Mouse (Mus musculus) left cerebral cortex, adult 11 months (tissue): ENCODE measurements at regions not wholly inside any gene's neighbourhood (a gene's known extent, or its start where the extent isn't known, plus 50 kb on each side); places are given as distances from the start of the nearest gene placed in this dataset.
A peak's percentile ranks its signal among the peaks of the same experiment; 100 is the strongest.

ENCODE experiments used
- DNase-seq: peaks from one replicate; pipeline ENCODE4 v3.0.0; 2022; ENCODE audit warnings: low spot score

DNA sequence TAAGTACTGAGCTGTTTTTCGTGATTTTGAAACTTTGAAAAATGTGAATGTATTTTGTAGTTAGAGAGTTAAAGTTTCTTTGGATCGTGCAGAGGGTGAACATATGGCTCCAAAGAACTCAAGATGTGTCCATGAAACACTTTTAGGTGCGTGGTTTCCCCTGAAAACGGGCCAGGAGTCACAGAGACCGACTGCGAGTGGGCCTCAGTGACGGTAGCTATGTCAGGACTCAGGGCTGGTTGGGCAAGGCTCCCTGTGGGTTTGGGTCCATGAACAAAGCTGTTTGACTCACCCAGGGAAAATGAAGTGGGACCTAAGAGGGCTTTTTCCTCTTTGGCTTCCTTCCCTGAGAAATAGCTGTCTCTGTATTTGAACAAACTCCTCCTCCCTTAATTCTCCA lies 345.9 kb upstream of the Smim15 start:
- DNase-seq, result peak; percentile 32

DNA sequence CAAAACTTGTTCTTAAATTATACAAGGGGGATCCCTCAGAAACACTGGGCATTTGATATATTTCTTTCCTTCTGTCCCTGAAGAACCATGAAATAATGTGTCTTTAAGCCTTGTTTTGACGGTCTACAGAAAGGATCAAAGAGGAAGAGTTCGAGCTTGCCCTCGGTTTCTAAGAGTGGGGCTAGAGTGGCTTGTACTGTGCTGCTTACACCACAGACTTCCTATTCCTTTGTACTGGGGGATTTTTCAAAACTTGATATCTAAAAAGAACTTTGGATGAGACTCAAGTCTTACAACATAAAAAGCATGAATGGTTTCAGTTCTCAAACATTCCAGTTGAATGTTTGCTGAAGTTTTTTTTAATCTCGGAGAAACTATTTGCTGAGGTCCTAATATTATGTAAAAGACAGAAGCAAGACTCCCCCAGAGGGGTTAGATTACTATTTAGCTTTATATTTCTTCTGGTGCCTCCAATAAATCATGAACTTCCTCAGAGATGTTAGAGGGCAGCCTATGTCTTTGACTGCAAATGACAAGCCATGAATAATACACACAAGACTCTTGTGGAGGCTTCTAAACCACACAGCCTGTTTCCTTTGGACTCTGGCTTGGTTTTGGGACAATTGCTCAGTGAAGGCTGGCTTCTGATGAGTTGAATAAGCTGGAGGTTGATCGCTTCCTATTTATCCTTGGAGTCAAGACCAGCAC lies 352.0 kb upstream of the Smim15 start:
- DNase-seq, result no peak

DNA sequence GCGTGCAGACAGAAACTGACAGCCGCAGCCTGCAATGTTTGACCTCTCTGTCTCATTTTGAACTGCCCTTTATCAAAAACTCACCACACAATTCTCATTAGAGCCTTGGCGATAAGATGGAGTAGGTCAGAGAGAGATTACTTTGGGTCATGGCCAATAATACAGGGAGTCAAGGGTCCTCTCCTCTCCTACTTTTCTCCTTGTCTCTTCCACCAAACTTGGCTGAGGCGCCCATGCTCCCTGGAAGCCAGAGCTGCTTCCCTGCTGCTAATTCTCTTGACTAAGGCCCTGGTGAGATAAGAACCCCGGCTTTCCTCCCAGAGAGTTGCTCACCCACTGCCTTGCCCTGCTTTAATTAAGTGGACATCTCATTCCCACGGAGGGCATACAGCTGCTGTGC lies 355.3 kb upstream of the Smim15 start:
- DNase-seq, result no peak

DNA sequence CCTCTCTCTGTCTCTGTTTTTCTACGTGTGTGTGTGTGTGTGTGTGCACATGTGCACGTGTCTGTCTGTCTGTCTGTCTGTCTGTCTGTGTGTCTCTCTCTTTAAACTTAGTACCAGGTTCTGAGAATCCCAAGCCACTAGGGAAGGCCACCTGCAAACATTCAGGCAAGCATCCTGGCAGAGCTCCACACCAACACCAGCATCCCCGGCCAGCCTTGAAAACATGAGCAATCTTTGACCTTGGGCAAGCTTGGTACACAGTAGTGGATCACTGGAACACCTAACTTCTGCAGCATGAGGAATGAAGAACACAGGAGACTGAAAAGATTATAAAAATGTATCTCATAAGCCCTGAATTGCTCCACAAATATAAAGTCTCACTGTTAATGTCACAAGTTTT lies 359.0 kb upstream of the Smim15 start:
- DNase-seq, result no peak

DNA sequence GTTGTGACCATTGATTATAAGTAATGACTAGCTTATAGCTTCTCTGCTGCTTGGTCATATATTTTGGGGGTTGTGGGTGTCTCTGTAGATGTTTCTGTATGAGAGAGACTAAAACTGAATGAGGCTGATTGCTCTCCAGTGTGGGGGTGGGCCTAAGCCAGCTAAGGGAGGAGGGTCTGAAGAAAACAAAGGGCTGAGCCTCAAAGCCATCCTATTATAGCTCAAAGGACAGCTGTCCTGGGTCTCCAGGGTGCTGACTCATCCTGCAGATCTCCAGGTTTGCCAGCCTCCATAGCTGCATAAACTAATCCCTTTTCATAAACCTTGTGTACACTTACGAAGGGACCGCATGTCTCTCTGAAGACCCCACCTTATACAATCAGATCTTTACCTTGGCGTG lies 360.3 kb upstream of the Smim15 start:
- no peak for DNase-seq

DNA sequence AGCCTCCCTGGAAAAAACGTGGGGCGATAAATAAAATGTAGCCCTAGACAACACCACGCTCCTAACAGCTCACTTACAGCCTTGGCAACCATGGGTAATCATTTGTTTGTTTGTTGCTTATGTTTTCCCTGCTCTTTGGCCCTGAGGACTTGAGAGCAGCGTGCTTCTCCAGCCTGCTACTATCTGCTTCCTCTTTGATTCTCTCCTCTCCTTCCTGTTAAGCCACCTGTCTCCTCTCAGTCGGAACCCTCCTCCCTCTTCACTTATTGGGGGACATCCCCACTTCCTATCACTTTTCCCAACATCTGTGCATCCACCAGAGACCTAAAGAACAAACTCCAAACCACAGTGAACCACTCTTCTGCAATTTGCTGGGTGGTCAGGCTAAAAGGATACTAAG lies 362.5 kb upstream of the Smim15 start:
- DNase-seq, result no peak

DNA sequence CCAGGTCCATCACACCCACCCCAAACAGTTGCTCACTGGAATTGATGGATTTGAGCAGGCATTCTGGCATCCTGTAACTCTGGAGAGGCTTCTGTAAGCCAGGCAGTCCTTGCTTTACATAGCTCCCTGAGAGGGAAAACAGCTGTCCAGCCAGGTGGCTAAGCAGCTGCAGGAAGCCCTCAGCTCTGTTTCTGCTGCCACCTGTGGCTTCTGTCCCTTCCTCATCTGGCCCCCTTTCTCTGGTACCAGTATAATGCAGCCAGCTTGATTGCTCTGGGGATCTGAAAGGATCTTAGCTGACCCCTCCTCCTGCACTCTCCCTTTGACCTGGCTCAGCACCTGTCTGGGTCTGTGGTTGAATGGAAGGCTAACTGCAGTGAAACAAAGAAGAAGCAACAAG lies 365.4 kb upstream of the Smim15 start:
- DNase-seq, result no peak

DNA sequence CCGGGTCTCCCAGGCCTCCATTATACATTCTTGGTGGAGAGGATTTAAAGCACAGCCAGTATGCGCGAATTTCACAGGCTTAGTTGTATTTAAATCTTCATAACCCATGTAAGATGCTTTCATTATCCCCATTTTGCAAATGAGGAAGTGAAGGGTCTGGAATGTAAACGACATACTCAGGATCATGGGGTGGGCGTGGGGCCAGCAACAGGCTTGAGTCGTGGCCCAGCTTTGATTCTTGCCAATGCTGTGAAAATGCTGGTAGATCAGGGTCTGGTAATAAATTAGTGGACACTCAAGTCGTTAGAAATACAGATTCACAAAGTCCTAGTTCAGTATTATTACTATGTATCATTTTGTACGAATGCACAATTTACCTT lies 367.2 kb upstream of the Smim15 start:
- no peak for DNase-seq

DNA sequence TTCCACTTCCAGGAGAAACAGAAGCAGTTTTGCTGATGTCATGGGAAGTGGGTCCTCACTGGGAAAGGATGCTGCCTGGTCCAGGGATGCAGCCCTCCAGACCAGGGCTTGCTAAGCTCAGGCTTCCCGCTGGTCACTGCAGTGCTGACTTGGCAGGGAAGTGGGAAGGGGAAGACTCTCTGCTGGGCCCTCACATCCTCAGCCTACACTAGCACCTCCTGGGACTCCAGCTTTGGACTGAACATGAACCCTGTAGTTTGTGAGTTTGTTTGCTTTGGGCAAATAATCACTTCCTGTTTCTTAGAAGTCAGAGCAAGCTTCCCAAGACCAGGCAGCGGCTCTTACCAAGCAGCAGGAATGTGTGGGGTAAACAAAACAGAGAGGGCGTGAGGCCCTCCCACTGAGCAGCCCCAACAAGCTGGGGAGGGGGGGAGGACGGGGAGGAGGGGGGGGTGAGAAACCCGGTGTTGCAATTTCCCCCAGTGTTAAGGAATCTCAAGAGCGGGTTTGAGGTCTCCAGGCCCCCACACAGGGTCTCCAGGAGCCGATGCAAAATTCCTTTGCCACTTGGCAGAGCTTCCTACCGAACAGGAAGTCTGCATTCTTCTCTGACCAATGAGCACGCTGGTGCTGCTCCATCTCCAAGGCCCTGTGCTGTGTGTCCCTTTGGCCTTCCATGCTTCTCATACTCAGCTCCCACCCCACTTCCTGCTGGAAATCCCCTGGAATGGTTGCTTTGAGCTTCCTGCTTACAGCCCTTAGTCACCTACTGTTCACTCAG lies 367.7 kb upstream of the Smim15 start:
- no peak for DNase-seq

DNA sequence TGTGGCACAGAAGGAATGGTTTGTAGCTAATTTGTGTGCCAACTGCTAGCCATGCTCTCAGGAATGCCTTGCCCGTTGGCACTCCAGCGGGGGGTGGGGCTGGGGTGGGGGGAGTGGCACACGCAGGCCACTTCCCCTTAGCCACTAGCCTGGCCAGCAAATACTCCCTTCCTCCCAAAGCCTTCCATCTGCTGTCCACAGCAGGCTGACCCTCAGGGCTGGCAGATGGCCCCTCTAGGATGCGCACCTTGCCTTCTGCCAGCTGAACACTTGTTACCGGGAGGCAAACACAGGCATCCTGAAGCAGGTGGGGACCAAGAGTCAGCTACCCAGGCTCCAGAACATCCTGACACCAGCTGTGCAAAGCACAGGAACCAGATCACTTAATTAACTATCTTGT lies 372.1 kb upstream of the Smim15 start:
- DNase-seq, result no peak

DNA sequence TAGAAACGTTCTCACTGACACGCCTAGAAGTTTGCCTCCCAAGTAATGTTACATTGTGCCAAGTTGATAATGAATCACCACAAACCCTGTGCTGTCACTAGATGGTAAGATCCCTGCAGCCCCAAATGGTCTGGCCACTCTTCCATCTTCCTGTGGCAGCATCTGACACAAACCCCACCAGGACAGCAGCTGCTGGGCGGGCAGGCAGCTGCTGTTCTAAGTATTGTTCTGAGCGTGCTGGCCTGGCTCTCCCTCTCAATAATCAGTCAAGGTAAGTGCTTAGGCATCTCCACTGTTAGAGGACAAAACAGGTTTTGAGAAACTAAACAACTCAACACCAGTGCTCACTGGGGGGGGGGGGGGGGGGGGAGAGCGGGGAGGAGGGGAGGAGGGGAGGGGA lies 375.7 kb upstream of the Smim15 start:
- no peak for DNase-seq

DNA sequence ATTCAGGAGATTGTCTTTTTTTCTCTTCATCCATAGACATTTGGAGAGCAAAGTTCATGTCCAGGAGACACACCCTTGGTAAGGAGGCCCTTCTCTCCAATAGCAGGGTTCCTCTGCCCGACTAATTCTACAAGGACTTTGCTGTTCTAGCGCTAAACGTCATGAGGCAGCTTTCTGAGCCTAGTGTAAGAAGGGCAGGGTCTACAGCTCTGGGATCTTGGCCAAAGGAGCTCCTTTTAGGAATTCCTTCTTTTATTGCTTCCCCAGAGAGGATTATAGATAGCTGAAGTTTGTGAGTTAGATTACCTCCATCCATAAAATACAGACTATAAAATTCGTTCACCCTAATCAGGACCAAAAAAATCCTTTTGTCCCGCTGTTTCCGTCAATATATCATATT lies 378.5 kb upstream of the Smim15 start:
- no peak for DNase-seq

DNA sequence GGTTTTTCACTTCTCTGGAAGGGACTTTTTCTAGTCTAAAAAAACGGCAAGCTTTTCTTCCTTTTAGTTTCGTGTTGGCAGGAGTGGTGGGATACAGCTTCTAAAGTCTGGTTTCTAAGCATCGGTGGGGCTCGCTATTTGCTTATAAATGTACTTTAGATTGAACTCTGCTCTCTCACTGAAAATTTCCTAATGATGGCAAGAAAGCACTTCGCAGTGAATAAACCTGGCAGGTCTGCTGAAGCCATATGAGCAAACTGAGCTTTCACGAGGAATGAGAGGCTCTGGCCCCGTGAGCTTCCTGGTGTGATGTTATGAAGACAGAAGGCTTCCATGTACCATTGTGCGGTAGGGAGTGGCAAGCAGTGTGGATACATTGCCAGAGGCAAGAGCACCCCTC lies 380.0 kb upstream of the Smim15 start:
- no peak for DNase-seq

DNA sequence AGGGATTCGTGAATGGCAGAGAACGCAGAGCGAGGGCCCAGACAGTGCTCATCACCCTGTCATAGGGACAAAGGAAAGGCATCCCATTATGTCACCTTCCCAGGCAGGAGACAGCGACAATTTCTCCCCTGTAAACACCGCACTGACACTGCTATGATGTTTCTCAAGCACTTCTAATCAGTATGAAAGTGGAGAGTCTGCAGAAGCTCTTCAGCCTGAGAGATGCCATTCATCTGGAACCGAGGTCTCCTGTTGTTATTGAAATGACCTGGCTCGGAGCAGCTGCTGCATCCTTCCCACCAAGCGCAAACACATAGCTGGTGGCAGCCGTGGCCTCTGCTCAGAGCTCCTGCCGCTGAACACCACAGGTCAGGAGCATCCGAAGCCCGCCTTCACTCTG lies 380.5 kb upstream of the Smim15 start:
- no peak for DNase-seq

DNA sequence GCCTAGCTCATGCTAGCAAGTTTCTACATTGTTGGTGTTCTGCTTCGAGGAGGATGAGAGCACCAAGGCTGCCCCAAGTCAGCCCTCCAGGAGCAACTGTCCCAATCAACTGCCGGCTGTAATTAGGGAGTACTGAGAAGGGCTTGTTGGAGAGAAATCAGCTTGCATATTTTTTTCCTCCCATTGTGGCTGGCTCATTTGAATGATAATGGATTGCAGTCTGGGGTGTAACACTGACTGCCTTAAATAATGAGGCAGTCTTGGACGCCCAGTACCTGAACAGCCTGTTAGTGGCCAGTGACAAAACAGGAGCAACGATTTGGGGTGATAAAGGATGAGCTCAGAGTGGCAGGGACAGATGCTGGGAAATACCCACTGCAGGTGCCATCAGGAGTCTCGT lies 382.8 kb upstream of the Smim15 start:
- no peak for DNase-seq

DNA sequence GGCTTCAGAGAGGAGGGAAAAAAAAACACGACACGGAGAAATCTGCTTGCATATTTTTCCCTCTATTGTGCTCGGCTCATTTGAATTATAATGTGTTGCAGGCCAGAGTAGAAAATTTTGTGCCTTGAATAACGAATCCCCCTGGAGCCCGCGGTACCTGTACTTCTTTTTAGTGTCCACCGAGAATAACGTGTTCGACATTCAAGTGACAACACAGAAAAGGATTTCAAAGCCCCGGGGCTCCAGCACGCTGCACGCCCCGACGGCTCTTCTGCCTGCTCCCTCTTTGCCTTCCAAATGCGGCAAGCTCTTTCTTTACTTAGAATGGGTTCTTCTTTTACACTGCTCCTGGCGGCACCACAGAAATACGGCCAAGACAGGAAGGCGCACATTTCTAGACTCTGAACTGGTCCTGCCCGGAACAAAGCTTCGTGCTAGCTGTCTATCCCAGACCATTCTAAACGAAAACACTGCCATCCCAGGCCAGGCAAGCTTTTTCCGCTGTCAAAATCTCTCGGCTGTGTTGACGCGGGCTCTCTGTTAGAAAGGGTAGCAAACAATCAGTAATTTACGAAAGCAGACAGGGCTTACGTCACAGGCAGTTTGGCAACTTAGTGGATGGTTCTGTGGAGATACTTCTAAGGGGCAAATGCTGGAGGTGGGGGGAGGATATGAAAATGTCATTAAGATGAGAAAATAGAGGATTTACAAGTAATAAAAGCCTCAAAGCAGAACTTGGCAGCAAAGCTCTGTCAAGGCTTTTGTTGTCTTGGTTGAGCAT lies 398.2 kb upstream of the Smim15 start:
- peak; percentile 17 for DNase-seq

DNA sequence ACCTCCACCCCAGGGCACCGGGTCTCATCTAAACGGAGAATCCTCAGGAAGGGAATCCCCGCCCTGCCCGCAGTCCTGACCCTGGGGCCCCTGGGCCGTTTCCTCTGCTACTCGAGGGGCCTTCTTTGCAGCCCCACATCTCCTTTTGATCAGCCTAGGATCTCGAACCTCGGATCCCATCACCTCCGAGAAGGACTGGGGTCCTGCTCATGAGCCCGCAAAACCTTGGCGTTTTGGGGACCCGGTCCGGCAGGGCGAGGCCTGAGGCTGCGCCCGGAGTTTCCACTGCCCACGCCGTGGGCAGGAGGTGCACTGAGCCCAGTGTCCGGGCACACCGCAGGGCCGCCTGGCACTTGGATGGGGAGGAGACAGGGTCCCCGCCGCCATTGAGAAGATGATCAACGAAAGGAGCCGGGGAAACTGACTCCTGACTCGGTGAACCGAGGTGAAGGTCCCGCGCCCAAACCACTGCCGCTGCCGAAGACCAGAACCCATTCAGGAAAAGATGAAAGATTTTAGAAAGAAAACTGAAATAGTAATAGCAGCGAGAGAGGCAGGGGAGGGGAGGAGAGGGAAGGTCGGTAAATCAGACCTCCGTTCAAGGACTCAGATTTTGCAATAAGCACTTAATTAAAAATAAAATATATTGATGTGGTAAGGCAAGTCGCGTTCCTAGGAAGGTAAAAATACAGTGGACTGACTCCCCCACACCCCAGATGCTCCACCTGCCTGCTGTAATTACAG lies 399.0 kb upstream of the Smim15 start:
- no peak for DNase-seq

DNA sequence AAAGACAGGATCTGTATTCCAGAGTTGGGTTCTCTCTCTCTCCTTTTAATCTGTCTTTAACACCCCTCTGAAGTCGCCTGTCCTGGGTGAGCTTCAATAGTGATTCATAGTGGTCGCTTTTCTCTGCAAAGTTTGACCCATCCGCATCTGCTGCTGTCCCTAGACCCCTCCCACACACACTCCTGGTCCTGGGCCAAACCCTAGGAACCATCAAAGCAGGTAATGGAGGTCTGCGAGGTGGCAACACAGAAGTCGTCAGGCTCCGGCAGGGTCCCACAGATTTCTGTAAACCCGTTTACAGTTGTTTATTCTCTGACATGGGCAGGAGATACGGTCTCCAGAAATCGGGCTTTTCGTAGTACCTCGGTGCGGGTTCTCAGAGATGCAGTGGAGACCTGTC lies 399.5 kb upstream of the Smim15 start:
- no peak for DNase-seq

DNA sequence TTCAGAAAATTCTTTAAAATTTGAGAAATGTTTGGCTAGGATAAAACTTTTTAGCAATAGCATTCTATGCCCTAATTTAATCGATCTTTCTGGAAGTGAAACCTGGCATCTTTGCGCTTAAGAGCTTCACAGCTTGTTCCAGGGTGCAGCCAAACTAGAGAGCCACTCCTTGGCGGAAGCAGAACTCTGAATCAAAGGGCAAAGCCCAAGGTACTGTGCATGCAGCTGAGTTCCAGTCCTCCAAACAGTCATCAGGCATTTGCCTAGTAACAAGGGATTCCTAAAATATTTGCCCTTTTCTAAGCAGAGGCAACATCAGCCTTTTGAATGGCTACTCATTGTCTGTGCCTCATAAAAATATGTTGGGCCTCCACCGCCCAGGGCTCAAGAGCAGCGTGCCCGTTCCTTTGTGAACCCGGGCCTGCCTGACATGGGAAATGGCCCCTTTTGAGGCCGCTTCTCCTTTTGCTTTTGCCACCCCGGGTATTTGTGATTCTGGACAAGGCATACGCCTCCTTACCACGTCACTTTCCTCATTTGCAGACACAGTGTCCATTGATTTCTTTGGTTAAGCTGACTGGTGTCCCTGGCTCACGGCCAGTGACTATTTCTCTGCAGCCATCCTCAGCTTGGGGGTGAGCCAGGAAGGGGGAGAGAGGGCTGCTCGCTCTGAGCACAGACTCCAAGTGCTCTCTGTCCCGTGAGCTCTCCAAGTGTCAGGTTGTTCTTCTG lies 402.2 kb upstream of the Smim15 start:
- DNase-seq, result peak; percentile 75

DNA sequence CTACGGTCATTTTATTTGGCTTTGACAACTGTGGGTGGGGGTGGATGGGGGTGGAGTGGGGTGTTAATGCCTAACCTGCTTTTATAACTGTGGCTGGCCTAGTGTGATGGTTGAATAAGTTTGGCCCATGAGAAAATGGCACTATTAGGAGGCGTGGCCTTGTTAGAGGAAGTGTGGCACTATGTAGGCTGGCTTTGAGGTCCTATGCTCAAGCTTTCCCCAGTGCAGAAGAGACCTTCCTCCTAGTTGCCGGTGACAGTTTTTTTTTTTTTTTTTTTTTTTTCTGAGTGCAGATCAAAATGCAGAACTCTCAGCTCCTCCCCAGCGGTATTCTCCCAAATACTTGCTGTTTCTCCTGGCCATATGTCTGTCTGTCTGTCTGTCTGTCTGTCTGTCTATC lies 404.6 kb upstream of the Smim15 start:
- DNase-seq, result no peak

DNA sequence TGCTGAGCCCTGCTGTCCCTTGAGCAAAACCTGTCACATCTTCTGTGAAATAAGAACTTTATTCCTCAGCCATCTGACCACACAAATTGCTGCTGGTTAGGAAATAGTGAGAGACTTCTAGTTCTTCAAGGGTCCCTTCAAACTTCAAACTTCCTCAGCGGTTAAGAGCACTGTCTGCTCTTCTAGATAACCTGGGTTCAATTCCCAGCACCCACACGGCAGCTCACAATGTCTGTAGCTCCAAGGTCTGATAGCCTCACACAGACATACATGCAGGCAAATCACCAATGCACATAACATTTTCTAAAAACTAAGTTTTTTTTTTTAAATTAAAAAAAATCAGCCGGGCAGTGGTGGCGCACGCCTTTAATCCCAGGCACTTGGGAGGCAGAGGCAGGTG lies 407.0 kb upstream of the Smim15 start:
- DNase-seq, result no peak

DNA sequence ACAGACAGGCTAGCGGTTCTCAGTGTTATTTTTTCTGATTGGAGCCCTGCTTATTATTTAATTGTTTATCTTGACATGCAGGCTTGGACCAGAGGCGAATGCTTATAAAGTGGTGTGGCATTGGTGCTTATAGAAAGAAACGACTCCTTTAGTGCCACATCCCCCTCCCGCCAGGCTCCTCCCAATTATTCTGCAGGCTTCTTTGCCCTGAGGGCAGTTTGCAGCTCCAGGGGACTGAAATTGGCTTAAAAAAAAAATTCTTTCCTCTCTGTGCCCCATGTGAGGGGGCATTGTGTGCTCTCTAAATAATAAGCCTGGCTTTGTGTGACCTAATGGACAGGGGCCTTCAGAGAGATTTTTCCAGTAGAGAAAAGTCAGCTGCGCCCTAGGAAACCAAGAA lies 409.1 kb upstream of the Smim15 start:
- no peak for DNase-seq
